Mouse (Mus musculus): ENCODE results near the gene Chrm3.
"Not testable (repeated sequence)": the region's sequence is repeated elsewhere in the genome, so short reads cannot be mapped to it uniquely, and the experiment has no call there.

Chrm3 gene

GRCm38 (mm10) chr13:10360777-10361176 lies at the start of gene Chrm3:
TSS of gene Chrm3 (minus strand) at chr13:10360847.
- peak; percentile 6 to 10 for DNase-seq

- no peak for DNase-seq
These were observed 33.7 kb upstream of the Chrm3 start for GRCm38 (mm10) chr13:10394364-10394763.

- DNase-seq, result not testable (repeated sequence)
These were observed 14.8 kb upstream of the Chrm3 start for GRCm38 (mm10) chr13:10375487-10375886.

DNA sequence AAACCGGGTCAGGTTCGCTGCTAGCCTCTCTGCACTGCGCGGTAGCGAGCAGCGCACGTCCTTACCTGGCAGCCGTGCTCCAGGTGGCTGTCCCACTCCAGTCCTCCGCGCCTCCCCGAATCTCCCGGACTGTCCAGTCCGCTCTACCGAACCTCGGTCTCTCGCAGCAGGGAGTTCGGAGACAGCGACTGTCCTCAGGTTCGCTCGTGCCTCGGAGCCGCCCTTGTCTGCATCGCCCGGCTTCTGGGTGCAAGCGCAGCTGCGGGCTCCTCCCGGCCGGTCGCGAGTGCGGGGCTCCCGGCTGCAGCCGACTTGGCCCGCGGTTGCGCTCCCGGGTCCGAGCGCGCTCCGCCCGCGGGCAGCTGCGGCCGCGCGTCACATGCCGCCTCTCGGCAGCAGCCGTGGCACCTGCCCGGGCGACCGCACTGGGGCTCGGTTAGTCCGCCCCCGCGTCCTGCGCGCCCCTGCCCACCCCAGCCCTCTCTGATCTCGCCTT lies 400 bp downstream of the Chrm3 start:
- DNase-seq, result no peak

DNA sequence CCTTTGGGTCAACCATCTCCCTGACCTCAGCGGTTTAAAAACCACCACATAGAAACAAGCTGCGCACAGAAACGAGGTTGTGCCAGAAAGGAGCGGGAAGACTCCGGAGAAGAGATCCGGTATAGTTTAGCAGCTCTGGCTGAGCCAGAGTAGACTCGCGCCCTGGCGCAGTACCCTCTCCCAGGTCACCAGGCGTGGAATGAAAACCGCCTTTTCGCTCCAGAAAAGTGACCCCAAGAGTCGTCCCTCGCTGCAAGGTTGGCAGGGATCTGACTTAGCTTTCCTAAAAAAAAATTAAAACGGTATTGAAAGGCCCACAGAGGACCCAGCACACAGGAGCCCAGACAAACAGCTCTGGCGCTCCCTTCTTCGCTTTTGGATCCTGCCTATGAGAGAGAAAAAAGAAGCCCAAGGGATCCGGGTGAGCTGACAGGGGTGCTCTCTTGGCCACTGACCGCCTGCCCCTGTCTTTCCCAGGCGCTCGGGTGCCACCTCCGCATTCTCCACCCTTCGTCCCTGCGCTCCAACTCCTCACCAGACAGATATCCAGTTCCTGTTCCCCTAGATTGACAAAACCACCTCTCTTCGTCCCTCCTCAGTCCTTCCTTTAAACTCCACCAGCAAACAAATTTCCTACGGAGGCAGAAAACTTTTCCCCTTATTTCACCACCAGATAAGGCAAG lies 990 bp downstream of the Chrm3 start:
- no peak for DNase-seq

DNA sequence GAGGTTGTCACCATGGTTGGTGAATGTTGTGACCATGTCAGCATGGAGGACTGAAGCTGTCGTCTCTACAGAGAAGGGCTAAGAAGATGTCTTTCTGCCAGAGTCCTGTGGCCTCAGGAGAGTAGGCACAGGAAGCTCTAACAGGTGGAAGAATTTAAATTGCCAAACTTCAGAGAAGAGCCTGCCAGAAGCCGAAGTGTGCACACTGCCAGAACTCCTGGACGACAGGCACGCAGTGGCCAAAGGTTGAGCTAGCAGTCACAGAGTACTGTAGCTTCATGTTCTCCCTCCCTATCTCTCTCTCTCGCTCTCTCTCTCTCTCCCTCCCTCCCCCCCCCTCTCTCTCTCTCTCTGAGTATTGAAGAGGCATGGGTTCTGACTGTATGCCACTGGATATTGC lies 4.9 kb downstream of the Chrm3 start:
- DNase-seq, result no peak

- no peak for DNase-seq
These were observed 5.6 kb downstream of the Chrm3 start for GRCm38 (mm10) chr13:10354885-10355575.

GRCm38 (mm10) chr13:10352141-10352540 lies 8.5 kb downstream of the Chrm3 start:
- DNase-seq, result no peak

DNA sequence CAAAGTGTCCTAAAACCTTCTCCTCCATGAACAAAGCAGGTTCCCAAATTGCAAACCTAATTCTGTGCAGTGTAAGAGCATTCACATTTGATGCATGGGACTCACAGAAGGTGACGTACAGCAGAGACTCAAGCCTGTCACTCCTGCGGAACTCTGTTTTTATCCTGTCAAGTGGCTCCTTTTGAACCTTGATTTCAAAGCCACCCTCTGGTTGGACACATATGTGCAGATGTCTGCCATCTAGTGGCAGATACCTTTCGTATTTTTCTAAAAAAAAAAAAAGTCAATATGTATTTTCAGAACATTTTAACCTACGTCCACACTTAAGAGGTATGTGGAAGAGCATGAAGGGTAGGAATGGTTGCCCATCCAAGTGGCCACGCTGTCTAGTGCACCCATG lies 16.3 kb downstream of the Chrm3 start:
- DNase-seq, result peak in 1 of 2 experiments; percentile 8

GRCm38 (mm10) chr13:10335558-10335957 lies 25.1 kb downstream of the Chrm3 start:
- DNase-seq, result no peak

DNA sequence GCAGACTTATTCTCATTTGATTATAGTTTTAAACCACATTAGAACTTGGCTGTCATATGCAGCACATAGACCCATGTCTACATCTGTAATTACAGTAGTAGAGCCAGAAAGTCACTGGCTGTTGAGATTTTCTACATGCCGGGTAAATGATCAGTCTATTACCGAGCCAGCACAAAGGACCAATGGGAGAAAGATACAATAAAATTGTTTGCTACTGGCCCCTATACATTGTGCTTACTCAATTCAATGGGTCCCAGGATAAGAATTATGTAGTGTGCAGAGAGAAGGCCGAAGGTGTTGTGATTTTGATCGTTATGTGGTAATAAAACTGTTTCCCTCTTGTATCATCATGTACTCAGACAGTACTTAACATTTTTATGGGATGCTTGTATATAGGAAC lies 27.9 kb downstream of the Chrm3 start:
- DNase-seq, result no peak

DNA sequence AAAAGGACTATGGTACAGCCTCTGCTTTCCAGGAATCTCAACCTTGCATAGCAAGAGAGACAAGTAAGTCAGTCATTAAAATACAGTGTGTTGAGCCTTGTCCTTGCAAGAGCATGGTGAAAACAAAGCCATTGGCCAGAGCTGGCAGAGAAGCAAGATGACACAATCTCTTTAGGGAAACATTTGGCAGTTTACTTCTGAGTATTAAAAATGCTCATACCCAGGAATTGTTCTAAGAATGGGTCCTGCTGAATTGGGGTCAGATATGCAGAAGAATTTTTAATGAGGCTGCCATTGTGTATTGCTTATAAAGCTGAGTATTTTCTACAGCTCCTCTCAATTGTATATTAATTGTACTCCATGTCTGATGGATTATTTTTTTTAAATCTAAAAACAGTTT lies 50.8 kb downstream of the Chrm3 start:
- DNase-seq, result no peak

GRCm38 (mm10) chr13:10295160-10295559 lies 65.5 kb downstream of the Chrm3 start:
- no peak for DNase-seq

DNA sequence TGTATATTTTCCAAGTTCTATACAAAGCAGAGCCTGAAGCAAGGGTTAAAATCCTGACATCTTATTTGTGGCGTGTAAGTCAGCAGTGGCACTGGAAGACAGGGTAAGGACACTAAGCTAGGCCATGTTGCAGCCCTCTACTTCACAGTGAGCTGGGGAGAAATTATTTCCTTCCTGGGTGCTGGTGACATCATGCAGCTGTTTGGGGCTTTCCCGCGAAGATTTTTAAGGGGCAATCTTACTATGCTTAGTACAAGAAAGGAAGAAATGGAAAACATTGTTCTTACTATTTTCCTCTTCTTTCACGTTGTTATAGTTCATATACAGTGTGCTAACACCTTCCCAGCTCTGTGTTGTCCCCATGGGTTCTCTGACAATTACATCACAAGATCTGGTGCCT lies 76.3 kb downstream of the Chrm3 start:
- DNase-seq, result no peak

GRCm38 (mm10) chr13:10274907-10275306 lies 85.7 kb downstream of the Chrm3 start:
- DNase-seq, result no peak

DNA sequence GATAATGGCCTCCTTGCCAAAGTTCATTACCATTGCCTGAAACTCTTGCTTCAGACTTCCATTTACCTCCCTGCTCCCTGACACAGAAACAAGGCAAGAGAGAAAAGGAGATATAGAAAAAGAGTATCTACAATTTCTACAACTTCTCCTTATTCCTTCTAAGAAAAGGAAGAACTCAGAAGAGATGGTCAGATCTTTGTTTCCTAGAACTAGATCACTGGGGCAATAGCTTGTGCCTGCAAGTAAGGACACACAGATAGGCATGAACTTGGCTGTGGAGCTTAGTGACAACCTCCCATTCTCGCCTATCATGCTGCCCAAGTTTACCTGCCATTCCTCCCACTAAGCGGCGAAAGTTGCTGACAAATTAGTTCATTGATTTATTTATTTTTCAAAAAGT lies 96.9 kb downstream of the Chrm3 start:
- DNase-seq, result no peak

- DNase-seq, result no peak
These were observed 107.6 kb downstream of the Chrm3 start for GRCm38 (mm10) chr13:10253049-10253448.

DNA sequence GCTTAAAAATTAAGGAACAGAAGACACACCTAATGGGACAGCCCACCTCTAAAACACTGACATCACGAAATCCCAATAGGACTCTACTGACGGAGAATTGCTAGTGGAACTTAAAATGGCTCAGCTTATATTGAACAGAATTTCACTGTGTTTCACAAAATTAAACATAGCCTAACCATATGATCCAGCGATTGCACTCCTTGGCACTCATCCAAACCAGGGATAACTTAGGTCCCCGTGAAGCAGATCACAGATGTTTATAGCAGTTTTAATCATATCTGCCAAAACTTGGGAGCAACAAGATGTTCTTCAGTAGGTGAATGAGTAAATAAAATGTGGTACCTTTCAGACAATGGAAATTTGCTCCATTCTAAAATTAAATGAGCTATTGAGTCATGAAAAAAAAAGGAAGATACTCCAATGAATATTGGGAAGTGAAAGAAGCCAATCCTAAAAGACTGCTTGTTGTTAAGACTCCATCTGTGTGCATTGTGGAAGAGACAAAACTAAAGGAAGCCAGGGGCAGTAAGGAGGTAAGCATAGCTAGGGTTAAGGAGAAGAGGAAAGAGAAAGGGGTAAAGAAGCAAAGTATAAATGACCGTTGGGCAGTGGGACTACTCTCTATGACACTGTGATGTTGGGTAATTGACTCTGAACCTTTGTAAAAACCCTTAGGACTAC lies 109.0 kb downstream of the Chrm3 start:
- DNase-seq, result no peak

DNA sequence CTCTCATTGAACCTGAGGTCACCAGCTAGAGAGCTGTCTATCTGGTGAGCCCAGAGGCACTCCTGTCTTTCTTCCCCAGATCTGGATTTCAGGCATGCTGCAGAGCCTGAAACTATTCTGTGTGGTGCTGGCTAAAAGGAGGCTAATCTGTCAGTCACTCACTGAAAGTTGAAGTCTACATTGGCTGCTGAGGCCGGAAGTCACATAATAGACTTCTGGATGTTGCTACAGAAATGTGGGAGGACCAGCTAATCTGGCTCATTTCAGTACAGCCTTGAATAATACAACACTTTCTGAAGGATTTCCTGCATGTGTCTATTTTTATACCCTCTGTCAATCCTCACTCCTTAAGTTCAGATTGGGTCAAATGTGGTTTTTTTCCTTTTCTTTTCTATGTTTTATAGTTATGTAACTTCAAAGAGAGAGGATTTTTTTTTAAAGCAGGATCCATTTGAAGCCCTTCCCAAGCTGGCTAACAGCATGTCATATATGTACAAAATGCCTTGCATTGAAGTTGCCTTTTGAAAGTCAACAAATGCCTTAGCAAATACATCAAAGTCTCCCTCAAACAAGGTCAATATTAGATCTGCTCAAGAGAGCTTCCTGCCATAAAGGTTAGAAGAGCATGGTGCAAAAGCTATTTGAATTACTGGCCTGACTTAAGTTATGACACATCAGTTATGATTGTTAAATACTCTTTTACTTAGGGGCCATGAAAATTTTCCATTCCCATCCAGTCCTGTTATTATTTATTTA lies 116.2 kb downstream of the Chrm3 start:
- DNase-seq, result no peak

DNA sequence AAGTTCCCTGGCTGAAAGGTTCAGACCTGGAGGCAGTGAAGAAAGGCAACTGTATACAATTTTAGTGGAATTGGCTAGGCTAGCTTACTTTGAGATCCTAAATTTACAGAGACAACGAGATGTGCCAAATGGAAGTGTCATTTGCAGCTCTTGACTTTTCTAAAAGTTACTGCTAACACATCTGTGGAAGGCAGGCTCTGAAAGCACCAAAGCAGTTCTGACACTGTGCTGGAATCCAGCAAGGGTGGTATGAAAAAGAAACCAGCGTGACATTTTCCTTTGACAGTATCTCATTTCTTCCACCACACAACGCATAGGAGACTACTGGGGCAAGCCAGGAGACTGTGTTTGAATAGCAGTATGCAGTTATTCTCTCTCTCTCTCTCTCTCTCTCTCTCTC lies 120.4 kb downstream of the Chrm3 start:
- DNase-seq, result no peak

DNA sequence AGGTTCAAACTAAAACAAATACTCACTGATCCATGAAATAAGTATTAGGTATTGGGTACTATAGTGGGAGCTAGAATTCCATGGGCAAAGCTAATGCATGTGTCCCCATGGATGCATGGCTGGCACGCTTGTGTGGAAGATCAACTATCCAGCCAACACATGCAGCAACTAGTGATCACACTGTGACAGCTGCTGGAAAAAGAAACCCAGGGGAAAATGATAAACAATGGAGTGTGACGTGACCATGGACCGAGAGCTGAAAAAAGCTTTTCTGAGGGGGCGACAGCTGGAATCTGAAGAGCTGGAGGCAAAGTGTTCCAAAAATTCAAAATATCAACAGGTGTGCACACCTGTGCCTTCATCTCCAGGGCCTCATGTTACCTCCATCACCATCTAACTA lies 120.8 kb downstream of the Chrm3 start:
- no peak for DNase-seq

GRCm38 (mm10) chr13:10237616-10238015 lies 123.0 kb downstream of the Chrm3 start:
- no peak for DNase-seq

DNA sequence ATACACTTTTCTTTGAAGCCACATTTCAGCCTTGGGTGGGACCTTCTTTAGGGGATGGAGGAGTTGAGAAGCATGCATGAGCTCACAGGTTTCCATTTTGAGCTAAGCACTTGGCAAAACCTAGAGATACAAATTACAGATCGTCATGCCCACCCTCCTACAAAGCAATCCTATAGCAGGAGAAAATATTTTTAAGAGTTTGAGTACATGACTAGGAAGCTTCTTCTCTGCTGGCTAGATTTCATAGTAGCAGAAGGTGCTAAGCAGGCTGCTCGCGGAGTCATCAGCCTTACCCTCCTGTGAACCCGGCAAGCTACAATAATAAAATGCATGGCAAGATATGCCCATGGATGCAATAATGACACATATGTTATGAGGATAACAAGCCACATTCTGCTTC lies 124.4 kb downstream of the Chrm3 start:
- DNase-seq, result no peak

Data from spleen, adult 18-20 months (tissue).